Mouse (Mus musculus): ENCODE measurements around the gene Zfp229.
"Not testable (repeated sequence)": the region's sequence is repeated elsewhere in the genome, so short reads cannot be mapped to it uniquely, and the experiment has no call there.

Gene Zfp229

DNA sequence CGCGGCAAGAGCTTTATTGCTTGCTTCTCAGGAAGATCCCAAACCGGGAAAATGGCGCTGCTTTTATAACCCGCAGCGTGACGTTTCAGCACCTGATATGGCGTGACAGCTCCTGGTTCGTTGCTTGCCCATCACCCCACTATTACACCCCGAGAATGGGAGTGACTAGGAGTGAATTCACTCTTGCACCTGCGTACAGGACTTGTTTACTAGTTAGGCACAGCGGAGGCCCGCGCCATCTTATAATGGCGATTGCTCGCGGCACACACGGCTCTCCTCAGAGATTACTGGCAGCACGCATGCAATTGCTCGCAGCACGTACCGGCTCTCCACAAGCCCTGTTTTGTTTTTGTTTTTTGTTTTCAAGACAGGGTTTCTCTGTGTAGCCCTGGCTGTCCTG, at the start of gene Zfp229:
Gene Zfp229 (plus strand): TSS at position 301 of the 400 bp plus-strand sequence.
- not testable (repeated sequence) for DNase-seq

DNA sequence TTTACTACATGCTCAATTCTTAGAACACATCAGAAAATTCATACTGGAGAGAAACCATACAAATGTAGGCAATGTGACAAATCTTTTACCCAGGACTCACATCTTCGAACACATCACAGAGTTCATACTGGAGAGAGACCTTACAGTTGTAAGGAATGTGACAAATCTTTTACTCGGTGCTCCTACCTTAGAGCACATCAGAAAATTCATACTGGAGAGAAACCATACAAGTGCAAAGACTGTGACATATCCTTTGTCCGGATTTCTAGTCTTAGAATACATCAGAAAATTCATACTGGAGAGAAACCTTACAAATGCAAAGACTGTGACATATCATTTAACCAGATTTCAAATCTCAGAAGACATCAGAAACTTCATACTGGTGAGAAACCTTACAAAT, 39.0 kb upstream of the Zfp229 start, which contains the start of gene Gm10226:
Gene Gm10226 (plus strand): TSS at position 301 of the 400 bp plus-strand sequence.
- no peak for DNase-seq

DNA sequence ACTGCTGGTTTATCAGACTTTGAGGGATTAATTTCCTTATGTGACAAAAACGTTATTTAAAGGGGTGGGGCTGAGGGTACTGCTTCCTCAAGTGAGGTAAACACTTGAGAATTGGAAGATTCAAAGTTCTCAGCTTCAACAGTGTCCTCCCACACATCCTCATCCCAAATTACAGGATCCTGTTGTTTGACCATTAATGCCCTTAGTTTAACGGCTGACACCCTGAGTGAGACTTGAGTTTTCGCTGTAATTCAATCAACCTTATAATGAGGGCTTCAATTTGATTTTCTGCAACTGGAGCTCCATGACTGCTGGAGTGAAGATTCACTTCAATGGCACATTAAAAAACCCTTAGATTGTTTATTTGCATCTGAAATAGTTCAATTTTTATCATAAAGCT, 37.3 kb upstream of the Zfp229 start:
- no peak for DNase-seq

DNA sequence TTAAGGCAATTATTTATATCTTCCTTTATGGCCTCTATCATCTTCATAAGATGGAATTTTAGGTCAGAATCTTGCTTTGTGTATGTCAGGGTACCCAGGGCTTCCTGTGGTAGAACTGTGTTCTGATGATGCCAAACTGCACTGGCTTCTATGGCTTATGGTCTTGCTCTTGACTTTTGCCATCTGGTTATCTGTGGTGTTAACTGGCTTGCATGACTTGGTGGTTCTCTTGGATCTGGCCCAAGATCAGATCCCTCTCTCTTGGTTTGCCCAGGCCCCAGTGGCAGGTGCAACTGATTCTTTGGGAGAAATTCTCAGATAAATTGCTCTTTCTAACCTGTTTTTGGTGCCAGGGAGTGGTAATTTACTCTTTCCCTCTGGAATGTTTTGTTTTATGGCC, 34.5 kb upstream of the Zfp229 start:
- DNase-seq: no peak

DNA sequence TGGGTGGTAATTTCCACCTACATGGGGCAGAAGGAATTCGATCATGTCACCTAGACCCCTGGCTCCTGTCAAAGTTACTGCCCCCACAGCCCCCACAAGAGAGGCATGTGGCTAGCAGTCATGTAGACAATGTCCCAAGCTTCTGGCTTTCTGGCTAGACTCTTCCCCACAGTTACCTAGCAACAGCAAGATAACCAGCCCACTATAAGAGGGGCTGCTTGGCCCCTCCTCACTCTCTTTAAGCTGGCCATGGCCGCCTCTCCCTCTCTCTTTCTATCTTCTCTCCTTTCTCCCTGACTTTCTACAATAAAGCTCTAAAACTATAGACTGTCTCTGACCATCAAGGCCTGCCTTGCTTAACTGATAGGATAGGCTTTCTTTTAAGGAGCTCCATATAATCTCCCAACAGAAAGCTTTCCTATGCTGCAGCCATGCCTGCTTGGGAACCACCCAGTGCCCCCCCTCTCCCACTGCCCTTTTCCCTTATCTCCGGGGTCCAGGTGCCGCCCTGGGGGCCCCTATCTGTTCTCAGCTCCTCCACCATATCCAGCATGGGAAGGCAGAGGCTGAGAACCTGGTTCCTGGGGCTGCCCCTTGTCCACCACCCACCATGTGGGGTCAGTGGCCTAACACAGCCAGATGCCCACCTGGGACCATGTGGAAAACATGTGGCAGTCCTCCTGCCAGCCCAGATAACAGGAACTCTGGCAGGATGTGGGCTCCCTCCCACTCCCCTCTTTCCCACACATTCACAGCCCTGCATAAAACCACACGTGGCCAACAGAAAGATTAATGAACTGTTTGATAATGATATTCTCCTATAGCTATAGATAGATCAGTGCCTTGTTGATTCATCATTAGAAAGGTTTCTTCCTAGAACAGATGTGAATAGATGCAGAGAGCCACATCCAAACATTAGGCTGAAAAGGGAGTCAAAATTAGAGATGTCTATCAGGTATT, 28.0 kb upstream of the Zfp229 start:
- no peak for DNase-seq

DNA sequence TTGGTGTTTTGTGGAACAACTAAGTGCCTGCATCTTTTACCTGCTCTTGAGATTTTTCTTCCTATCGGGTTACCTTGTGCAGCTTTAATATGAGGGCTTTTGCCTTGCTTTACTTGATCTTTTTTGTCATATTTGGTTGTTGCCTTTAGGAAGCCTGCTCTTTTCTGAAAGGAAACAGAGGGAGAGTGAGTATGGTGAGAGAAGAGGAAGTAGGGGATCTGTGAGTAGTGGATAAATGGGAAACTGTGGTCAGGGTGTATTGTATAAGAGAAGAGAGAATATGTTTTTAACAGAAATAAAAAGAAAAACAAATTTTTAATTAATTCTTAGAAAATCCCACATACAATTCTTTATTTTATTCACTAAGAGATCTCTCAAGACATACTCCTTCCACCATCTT, 27.2 kb upstream of the Zfp229 start:
- no peak for DNase-seq

DNA sequence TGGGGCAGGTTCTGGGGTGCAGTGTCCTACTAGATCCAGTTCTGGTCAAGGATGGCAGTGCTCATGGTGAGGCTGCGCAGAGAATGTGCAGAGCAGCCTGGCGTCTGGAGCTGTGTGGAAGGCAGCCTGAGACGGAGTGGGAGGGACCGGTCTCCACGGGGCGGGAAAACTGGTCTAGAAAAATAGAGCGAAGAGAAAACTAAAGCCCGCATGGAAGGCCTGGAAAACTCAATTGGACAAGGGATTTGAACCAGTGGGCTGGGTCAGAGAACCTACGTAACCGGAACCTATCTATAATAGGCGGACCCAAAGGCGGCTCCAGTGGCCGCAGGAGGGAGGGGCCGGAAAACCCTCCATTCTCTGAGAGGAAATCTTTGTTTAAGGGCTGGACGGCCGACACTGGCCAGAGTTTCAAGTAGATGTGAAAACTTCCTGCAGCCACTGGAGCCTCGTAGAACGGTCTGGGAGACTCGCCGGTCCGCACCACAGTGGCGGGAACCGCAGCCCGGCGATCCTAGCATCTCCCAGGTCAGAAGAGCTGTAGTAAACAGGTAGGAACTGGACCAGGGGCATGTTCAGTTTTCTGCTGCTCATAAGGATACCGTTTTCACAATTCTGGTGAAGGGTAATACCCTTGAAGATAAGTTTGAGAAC, 23.1 kb upstream of the Zfp229 start, which contains the start of gene Zfp760:
Gene Zfp760 (plus strand): TSS at position 399 of the 654 bp plus-strand sequence.
- peak; percentile 87 for DNase-seq

DNA sequence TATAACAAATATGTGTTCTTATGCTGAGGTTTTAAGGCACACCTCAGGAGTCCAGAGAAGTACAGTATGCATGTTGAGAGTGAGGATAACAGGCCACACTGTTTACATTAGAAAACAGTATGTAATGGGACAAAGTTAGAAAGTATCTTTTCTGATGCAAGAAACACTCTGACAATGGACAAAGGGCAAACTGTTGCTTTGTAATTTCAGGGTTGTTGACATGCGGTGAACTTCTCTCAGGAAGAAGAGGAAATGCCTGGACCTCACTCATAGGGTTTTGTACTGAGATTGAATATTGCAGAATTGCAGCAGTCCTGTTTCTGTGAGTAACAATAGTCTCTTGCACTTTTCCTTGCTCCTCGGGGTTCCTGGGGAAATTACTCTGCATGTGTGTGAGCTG, 22.2 kb upstream of the Zfp229 start:
- no peak for DNase-seq

DNA sequence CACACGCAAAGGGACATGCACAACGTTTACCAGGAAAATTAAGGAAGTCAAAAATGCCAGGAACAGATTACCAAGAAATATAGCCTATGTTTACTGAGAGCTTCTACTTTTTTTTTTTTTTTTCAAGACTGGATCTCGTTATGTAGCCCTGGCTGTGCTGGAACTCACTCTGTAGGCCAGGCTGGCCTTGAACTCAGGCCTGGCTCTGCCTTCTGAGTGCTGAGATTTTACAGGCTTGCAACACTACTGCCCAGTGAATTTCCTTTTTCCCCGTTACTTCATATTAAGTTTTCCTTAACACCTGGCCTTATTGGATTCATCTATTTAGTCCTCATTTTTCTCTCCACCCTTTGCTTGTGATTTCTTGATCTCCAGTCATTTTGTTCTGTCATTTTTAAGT, 2.5 kb downstream of the Zfp229 start:
- no peak for DNase-seq

DNA sequence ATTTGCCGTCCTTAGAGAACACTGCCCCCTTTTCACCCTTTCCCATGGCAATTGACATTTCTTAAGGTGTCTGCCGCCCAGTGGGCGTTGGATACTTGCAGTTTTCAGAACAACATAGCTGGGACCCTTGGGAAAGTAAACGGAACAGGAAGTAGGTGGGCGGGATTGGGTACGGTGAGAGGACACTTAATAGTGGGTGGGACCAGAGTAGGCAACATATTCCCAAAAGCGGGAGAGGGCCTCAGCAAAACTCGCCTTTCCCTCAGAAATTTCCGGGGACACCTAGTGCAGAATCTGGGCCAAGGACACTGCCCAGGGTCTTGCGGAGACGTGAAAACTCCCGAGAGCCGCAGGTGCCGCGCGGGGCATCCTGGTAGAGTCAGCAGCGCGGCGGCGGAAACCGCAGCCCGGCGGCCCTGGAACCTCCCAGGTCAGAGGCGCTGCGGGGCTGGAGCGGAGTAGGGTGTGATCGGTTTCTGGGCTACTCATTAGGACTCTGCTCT, 3.0 kb downstream of the Zfp229 start:
- DNase-seq: peak; percentile 46

DNA sequence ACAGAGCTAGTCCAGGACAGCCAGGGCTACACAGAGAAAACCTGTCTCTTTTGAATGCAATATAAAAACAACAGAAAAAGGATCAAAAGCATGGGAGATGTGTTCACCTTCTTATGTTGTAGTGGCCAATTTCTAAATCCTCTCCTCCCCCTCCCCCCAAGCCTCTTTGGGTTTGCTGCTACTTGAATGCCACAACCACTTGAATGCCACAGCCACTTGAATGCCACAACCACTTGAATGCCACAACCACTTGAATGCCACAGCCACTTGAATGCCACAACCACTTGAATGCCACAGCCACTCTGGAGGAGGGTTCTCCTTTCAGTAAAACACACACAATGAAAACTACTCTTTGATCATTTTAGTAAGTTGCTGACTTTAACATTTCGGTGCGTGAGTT, 22.2 kb downstream of the Zfp229 start:
- DNase-seq: no peak

DNA sequence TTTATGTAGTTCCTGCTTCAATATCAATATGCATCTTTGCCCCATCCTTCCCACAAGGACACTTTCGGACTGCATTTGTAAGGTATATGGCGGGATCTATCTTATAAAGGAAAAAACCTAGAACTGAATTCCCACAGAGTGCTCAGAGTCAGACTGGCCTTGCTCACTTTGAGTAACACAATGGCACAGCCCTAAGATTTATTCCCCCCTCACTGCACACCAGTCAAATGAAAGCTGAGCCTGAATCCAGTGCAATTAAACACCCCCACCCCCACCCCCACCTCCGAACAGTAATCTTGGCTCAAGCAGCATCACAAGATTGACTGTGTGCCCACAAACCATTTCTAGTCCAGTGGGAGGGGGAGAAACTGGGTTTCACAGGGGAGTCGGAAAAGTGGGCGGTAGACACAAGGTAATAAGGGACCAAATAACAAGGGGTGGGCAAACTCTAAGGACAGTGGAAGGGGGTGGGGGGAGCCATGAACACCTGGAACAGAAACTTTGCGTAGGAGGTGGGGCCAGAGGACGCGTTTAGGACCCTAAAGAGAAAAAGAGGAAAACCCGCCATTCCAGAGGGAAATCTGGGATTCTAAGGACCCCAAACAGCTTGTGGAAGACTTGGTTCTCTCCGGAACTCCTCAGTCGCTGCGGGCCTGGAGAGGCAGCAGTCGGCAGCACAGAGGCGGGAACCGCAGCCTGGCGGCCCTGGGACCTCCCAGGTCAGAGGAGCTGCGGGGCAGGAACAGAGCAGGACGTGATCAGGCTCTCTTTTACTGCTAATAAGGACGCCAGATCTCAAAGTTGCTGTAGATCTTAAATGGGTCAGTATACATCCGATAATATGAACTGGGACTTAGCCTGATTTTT, 23.0 kb downstream of the Zfp229 start:
- no peak for DNase-seq

DNA sequence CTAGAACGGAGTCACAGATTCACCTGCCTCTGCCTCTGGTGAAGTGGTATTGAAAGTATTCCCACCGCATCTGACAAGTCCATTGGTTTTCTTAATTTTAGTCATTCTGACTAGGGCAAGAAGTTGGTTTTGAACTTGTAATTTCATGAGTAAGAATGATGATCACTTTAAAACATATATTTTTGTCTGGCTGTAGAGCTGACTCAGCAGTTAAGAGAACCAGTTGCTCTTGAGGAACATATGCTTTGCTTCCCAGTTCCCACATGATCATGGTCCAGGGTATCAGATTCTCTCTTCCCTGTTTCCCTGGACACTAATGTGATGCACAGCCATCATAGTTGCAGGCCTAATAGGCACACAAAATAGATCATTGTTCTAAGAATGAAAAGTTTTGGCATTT, 39.7 kb downstream of the Zfp229 start:
- no peak for DNase-seq

DNA sequence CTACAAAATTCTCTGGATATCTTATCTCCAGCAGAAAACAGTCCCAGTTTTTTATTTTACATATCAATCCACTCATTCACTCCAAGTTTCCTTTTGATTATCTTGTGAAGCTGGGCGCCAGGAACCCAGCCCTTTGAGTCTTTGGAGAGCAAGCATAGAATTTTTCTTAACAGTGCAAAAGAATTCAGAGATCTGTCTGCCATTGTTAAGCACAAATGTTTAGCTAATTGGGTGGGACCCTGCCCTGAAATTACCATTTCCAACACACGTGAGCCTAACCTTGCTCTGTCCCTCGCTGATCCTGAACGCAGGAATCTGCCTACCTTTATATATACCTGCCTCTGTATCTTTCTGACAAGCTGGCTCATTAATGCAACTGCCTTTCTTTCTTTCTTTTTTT, 61.7 kb downstream of the Zfp229 start:
- no peak for DNase-seq

DNA sequence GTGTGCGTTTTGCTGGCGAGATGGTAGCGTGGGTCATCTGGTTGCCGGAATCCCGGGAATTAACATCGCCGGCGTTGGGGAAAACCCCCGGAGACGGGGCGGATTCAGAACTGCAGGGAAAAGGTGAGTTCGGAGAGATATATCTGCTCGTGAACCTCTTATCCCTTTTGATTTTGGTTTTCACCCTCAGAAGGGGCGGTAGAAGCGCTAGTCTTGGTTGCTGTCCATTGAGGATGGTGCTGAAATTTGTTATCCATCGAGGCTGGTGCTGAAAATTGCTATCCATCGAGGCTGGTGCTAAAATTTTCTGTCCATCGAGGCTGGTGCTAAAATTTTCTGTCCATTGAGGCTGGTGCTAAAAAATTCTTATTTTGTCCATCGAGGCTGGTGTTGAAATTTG, 70.8 kb downstream of the Zfp229 start:
- not testable (repeated sequence) for DNase-seq

All from right cerebral cortex, adult 18-20 months (tissue).